11 mouse cellular contexts compared by ENCODE assay signal in genomic region chr5:115018270-115018669, GRCm38 (mm10). TPM values are rescaled to one million over a fixed set of nuclear protein-coding genes. Genes with fewer than 3 reads are reported as not detected.
DNase-seq lines count a peak whose midpoint lies in the region; ATAC-seq lines count a peak whose summit lies in the region.
"Had no signal": no experiment of that assay in that cellular context is flagged by ENCODE, and none has a peak within 500 bp of the region (broad histone marks: within the 10 kb centered on the region; RNA-seq: fewer than 3 reads in every experiment).

No protein-coding gene starts in this region.

- no peak overlapping the region for H3K27ac ChIP-seq in kidney, embryonic 14.5 days (ENCODE audit: low read depth, low read length)
- H3K27ac ChIP-seq: hindbrain, postnatal 0 days had no signal

- 43% methylated on average over 2 of the region's 2 CpGs for WGBS in kidney, embryonic 14.5 days

- no peak overlapping the region for H3K4me3 ChIP-seq in kidney, embryonic 14.5 days (ENCODE audit: low read length)

- no peaks in the 10 kb centered on the region for H3K9me3 ChIP-seq in kidney, embryonic 14.5 days (ENCODE audit: control insufficient read depth, low read length)

- H3K9ac ChIP-seq in kidney, embryonic 14.5 days (ENCODE audit: low read depth, low read length) = no peak overlapping the region

- no peaks in the 10 kb centered on the region for H3K27me3 ChIP-seq in kidney, embryonic 14.5 days (ENCODE audit: control insufficient read depth, insufficient read depth, low read length)

- H3K4me2 ChIP-seq in kidney, embryonic 14.5 days (replicated peaks; ENCODE audit: low read depth, low read length) = 0 out of 2 replicates have a peak overlapping the region, but pooled peaks have one; percentile 3

- no peak for DNase-seq in kidney, adult 18-20 months
- DNase-seq in c-Kit-negative CD71-positive TER-119-positive erythroid progenitor cells, embryonic 14.5 days (ENCODE audit: low read depth, low spot score) = peak; percentile 53
- peak; percentile 39 for DNase-seq in induced T-regulatory cell, adult 2 months (ENCODE audit: low read depth)
- DNase-seq in lung, postnatal 36 days = peak; percentile 62
- no peak for DNase-seq in cerebellum, adult 11 months
- DNase-seq in adrenal gland, adult 18-20 months (ENCODE audit: low spot score in 2 of 2) = no peak
- DNase-seq: adrenal gland, adult 8-10 months; cerebellum, adult 9-11 months had no signal

- H3K36me3 ChIP-seq in kidney, embryonic 14.5 days (ENCODE audit: control insufficient read depth, insufficient read depth, low read length) = no peaks in the 10 kb centered on the region

- no peak for ATAC-seq in kidney, embryonic 14.5 days (ENCODE audit: low FRiP score, low TSS enrichment)
- ATAC-seq: hindbrain, postnatal 0 days had no signal

- H3K4me1 ChIP-seq in kidney, embryonic 14.5 days (ENCODE audit: control insufficient read depth, insufficient read depth, low read length) = peaks cover 29% of the 10 kb centered on the region

RNA-seq across cellular contexts. Expression of gene Sppl3, which starts 7.3 kb away (rescaled TPM):
- 23.9 and 26.1 TPM in 2 replicates for polyA plus RNA-seq in kidney, embryonic 14.5 days (2014; fragmentation: Nextera tagmentation; extraction: Ambion mirVana)
- total RNA-seq in adrenal gland, adult 18-20 months (2021) = 10 to 100 TPM; 40.0 to 44.0 TPM

RNA-seq across cellular contexts. Expression of gene Hnf1a, which starts 47.4 kb away (rescaled TPM):
- polyA plus RNA-seq in kidney, embryonic 14.5 days (2014; fragmentation: Nextera tagmentation; extraction: Ambion mirVana) = 5.4 and 6.8 TPM in 2 replicates
- not detected for total RNA-seq in adrenal gland, adult 18-20 months (2021)
- total RNA-seq: adrenal gland, adult 8-10 months; hindbrain, postnatal 0 days; layer of hippocampus, postnatal 10 days had no signal

Comparison
In these comparisons a context has a peak if more than half of its experiments do, and no peak if none do; other contexts are left out.
1. DNase-seq: peak in c-Kit-negative CD71-positive TER-119-positive erythroid progenitor cells, embryonic 14.5 days (single experiment), induced T-regulatory cell, adult 2 months (single experiment) and lung, postnatal 36 days (single experiment); none in kidney, adult 18-20 months (single experiment), cerebellum, adult 11 months (single experiment) and adrenal gland, adult 18-20 months (0 of 2).